Mouse (Mus musculus) adipocyte (in vitro differentiated cells): ENCODE measurements around the gene E130309D02Rik.

ENCODE experiments used
- DNase-seq: peaks from one replicate; pipeline ENCODE4 v3.0.0-alpha.2; 2016; ENCODE audit warnings: low spot score

Gene E130309D02Rik

GRCm38 (mm10) chr5:143309916-143310315 is 5.2 kb downstream of the E130309D02Rik start:
- DNase-seq: no peak

DNA sequence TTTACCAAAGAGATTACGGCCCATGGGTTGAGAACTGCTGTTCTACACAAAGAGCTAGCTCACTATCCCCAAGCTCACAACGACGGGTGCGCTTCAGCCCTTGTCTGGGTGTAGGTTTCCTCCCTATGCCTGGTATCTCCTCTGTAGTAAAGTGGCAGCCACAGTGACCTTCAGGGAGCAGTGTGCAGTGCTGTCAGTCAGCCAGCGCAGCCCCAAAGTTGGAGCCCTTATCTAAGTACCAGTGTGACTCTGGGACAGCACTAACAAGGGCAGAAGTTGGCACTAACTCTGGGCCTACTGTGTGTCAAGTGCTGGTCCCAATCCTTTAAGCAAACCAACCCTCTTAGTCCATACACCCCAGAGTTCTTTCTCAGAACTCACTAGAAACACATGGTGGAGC is 6.3 kb downstream of the E130309D02Rik start:
- DNase-seq: no peak

DNA sequence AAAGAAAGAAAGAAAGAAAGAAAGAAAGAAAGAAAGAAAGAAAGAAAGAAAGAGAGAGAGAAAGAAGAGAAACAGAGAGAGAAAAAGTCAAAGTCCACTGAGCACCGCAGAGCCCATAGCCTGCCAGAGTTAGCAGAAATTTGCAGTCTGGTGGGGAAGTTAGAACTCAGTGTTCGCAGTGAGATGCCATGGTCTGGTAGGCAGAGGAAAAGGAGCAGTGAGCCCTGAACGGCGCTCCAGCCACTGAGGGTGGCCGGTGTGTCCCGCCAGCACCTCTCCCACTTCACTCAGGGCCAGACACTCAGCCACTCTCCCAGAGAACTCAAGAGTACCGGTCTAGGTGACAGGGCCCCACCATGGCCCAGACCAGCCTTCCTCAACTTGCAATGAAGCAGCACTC is 10.9 kb downstream of the E130309D02Rik start:
- DNase-seq: no peak

DNA sequence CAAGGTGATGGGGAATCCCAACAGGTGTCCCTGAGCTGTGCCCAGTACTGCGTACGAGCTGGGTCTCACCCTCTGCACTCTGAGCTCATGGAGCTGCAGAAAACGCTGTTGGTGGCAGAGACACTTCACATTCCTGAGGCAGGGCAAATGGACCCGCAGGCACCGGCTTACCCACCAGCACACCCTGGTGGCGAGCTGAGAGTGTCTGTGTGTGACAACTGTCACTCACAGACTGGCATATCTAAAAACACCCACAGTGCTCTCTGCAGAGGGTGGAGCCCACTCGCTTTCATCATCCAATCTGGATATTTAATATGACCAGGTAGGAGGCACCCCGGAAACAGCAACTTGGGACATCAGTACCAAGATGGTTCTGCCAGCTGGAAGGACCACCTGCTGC is 13.9 kb downstream of the E130309D02Rik start:
- DNase-seq: peak; percentile 24

DNA sequence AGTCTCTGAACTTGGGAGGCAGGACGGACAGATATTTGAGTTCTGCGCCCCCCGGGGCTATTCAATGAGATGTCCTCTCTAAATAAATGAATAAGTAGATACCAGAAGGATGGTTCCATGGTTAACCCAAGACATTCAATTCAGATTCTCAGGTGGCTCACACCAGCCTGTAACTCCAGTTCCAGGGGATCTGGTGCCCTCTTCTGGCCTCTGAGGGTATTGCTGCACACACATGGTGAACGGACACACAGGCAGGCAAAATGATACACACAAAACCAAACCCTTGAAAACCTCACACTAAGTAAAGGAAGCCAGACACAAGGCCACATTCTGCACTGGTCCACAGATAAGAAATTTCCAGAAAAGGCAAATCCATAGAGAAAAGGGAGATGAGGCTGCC is 15.5 kb downstream of the E130309D02Rik start:
- DNase-seq: peak; percentile 29

- DNase-seq: no peak
Observed at GRCm38 (mm10) chr5:143298391-143298790, 16.8 kb downstream of the E130309D02Rik start.

DNA sequence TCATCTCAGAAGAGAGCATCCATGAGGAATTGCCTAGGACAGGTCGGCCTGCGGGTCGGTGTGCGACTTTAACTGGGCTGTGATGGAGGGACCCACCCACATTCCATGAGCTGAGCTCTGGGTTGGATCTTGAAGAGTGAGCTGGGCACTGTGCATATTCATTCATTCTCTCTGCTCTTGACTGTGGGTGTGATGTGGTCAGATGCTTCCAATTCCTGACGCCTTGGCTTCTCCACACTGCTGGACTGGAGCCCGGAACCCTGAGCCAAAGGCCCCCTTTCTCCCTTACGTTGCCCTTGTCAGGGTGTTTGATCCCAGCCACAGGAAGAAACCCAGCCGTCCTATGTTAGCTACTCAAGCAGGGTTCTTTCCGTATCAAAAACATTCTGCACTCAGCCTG is 17.2 kb downstream of the E130309D02Rik start:
- DNase-seq: no peak

DNA sequence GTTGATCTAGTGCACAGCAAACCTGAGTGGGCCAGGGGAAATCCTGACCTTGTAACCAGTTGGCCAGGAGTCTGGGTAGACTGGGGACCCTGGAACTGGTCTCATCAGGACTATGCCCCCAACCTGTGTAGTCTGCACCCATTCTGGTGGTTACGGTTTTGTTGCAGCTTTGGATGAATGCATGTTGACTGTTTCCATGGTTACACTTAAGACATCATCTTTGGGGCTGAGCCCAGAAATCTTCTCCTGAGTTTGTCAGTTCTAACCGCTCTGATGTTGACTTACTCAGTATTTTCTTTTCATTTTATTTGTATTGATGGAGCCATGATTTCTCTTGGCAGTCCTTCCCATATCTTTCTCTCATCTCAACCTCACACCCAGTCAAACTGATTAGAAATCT is 19.8 kb downstream of the E130309D02Rik start:
- peak; percentile 24 for DNase-seq

- no peak for DNase-seq
Observed at GRCm38 (mm10) chr5:143294862-143295261, 20.3 kb downstream of the E130309D02Rik start.

DNA sequence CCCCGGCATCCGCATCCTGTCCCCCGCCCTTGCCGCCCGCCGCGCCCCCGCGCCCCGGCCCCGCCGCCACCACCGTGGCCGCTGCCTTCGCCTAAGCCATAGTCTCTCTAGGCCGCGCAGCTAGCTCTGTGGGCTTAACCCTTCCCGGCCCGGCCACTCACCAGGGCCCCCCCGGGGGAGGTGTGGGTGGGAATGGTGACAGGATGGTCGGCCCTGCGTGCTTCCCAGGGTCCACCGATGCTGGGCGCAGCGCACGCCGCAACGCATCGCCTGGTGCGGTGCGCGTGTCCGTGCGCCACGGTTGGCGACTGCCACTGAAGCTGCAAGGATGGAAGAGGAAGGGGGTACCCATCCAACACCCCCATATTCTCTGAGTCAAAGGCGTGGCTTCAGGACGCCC is 21.8 kb downstream of the E130309D02Rik start, which contains the start of gene Zfp853:
Gene Zfp853, minus strand, starts transcription at position 220 of the 400 bp plus-strand sequence.
- DNase-seq: no peak

GRCm38 (mm10) chr5:143292879-143293278 is 22.3 kb downstream of the E130309D02Rik start:
- DNase-seq: no peak

GRCm38 (mm10) chr5:143289299-143289698 is 25.9 kb downstream of the E130309D02Rik start:
- DNase-seq: no peak

GRCm38 (mm10) chr5:143288378-143288911 is 26.7 kb downstream of the E130309D02Rik start:
- no peak for DNase-seq

- no peak for DNase-seq
Observed at GRCm38 (mm10) chr5:143287774-143288328, 27.3 kb downstream of the E130309D02Rik start.

GRCm38 (mm10) chr5:143284762-143285161 is 30.4 kb downstream of the E130309D02Rik start:
- DNase-seq: no peak

- no peak for DNase-seq
Observed at GRCm38 (mm10) chr5:143279247-143279646, 35.9 kb downstream of the E130309D02Rik start.

DNA sequence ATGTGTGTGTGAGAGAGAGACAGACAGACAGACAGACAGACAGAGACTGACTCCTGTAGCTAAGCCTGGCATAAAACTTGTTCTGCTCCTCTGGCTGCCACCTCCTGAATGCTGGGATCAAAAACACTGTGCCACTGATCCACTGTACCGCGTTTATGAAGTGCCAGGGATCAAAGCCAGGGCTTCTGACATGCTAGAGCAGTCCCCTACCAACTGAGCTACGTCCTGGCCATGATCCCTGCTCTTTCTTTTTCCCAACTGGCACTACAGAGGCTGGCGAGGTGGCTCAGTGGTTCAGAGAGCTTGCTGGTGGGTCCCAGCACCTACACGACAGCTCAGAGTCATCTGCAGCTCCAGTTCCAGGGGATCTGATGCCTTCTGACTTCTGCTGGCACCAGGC is 39.4 kb downstream of the E130309D02Rik start:
- no peak for DNase-seq

DNA sequence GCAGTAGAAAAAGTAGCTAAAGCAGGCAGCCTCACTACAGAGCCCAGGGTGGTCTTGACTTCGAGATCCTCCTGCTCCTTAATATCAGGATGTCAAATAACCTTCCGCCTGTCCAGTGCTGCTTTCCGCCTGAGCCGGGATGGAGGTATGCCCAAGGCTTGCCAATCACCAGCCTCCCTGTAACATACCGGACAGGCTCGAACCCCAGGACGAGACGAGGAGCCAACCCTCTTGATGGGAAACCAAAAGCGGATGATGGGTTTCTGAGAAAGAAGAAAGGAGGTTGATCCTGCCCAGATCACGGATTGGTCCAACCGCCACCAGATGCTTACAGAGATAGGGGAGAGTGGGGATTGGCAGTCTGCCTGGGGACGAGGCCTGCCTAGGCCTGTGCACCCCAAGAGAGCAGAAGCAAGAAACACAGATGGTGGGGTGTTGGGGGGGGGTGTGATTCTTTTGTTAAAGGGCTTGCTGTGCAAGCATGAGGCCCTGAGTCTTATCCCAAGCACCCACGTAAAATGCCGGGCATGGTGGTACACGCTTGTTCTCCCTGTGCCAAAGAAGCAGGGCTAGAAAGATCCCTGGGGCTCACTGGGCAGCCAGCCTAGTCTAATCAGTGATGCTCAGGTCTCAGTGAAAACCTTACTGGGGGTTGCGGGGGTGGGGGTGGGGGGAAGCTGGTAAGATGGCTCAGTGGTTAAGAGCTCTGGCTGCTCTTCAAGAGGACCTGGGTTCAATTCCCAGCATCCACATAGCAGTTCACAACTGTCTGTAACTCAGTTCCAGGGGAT is 42.4 kb downstream of the E130309D02Rik start:
- no peak for DNase-seq

DNA sequence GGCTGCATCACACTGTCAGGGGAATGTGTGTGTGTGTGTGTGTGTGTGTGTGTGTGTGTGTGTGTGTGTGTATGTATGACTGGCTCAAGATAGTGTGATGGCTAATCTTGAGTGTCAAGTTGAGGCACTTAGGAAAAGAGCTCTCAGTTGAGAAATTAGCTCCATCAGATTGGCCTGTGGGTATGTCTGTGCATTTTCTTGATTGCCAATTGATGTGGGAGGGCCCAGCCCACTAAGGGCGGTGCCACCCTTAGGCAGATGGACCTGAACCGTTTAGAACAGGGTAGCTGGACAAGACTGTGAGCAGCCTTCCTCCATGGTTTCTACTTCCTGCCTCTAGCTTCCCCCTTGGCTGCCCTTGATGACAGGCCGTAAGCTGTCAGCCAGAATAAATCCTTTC is 43.1 kb downstream of the E130309D02Rik start:
- DNase-seq: no peak

- peak; percentile 55 for DNase-seq
Observed at GRCm38 (mm10) chr5:143271642-143272041, 43.5 kb downstream of the E130309D02Rik start.

GRCm38 (mm10) chr5:143270151-143270519 is 45.0 kb downstream of the E130309D02Rik start:
- no peak for DNase-seq

DNA sequence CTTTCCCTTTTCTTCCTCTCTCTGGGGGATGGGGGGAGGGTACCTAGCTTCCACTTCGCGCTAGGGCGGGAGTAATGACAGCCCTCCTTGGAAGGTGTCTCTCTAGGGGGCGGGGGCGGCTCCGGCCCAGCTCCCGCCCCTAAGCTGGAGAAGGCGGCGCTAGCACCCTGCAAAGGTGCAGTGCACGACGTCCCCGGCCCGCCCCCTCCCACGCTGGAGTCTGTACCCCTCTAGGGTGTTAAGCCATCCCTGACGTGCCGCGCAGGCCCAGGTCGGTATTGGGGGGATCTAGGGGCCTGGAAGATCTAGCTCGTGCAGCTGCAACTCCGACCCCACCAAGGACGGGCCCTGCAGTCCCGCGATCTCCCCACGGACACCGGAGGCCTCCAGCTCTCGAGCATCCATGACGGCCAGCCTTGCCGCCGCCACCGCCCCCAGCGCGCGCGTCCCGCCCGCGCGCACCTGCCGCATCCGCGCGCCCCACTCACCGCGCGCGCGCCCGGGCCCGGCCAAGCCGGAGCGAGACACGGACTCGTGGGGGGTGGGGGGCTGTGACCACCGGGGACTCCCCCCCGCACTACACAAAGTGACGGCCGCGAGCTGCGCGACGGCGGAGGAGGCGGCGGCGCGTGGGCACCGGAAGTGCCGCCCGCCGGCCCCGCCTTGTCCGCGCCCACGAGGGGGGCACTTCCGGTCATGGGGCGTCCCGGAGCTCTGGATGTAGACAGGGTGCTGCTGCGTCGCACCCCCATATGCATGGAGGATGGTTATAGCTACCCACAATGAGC is 45.6 kb downstream of the E130309D02Rik start, which contains the start of gene Zfp316:
Gene Zfp316, minus strand, starts transcription at position 660 of the 788 bp plus-strand sequence.
- peak; percentile 64 for DNase-seq

DNA sequence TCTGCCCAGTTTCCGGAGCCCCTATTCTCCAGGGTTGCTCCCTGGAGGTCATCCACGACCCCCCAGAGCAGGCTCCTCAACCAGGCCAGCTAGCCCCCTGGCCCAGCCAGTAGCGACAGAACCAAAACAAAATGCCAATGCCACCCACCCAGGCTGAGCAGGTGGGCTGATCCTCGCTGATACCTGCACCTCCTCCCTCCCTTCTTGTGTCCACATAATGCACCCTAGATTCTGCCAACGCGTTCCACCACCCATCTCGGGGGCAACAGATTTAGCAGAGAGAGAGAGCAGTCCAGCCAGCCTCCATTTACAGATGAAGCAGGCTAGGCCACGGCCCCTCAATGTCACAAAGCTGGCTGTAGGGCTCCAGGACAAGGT is 46.2 kb downstream of the E130309D02Rik start:
- DNase-seq: no peak
